ENCODE assay signal across 34 mouse cellular contexts in the genomic region with DNA sequence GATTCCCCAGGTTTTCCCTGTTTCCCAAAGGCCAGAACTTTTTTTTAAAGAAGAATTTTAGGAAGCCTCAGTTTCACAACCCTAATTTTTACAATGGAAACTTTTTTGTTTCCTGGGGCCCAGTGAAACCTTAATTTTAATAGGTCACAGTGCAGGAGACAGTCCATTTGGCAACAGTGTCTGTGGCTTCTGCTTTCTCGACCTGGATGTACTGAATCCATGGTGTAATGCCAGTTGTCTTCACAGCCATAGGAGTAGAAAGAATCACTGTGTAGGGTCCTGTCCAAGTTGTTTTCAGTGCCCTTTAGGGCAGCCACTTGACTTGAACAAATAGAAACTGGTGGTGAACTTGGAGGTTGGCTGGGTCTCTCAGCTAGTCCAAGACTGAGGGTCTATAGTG. TPM values are rescaled to one million over a fixed set of nuclear protein-coding genes. Genes with fewer than 3 reads are reported as not detected.
A peak's percentile ranks its signal among the peaks of the same experiment; 100 is the strongest.
DNase-seq lines count a peak whose midpoint lies in the region; ATAC-seq and TF ChIP-seq lines count a peak whose summit lies in the region.
"Had no signal": no experiment of that assay in that cellular context is flagged by ENCODE, and none has a peak within 500 bp of the region (broad histone marks: within the 10 kb centered on the region; RNA-seq: fewer than 3 reads in every experiment).

No protein-coding gene starts in this region.

- H3K4me3 ChIP-seq in liver, adult 2 months (ENCODE audit: insufficient read depth, low read depth, low read length): no peak overlapping the region
- H3K4me3 ChIP-seq in brown adipose tissue, adult 24 weeks (ENCODE audit: insufficient read depth, low read depth, low read length): no peak overlapping the region
- H3K4me3 ChIP-seq: embryonic facial prominence, embryonic 10.5 days; embryonic facial prominence, embryonic 13.5 days; erythroblast, embryonic 14.5 days; forebrain, embryonic 12.5 days; heart, embryonic 13.5 days had no signal

- H3K9ac ChIP-seq in liver, adult 2 months (ENCODE audit: low read depth, low read length): no peak overlapping the region
- H3K9ac ChIP-seq: embryonic facial prominence, embryonic 13.5 days; forebrain, embryonic 12.5 days; heart, embryonic 13.5 days; hindbrain, embryonic 14.5 days had no signal

- ATAC-seq in megakaryocyte, adult 5-6 weeks (ENCODE audit: poor library complexity, severe bottlenecking): peak; percentile 86
- ATAC-seq: forebrain, embryonic 16.5 days; hindbrain, postnatal 0 days; inflammation-experienced regulatory T-cells, adult 6 months; Patski had no signal

- H3K36me3 ChIP-seq in liver, adult 2 months (ENCODE audit: control insufficient read depth, insufficient read depth, low read length): no peaks in the 10 kb centered on the region
- H3K36me3 ChIP-seq: embryonic facial prominence, embryonic 10.5 days; embryonic facial prominence, embryonic 13.5 days; forebrain, embryonic 12.5 days; heart, embryonic 13.5 days had no signal

- DNase-seq in liver, adult 2 months (ENCODE audit: extremely low read depth, low read depth, low spot score): peak; percentile 39
- no peak for DNase-seq in liver
- no peak for DNase-seq in cerebellum, adult 8-10 months
- no peak for DNase-seq in kidney, adult 8-10 months
- no peak for DNase-seq in c-Kit-positive CD71-positive TER-119-positive erythroid progenitor cells, embryonic 14.5 days (ENCODE audit: low spot score)
- DNase-seq: adrenal gland, adult 2 months; adrenal gland, postnatal 14 days; B cell, adult 2 months; cerebellum, adult 18-20 months; cerebellum, adult 9-11 months; cerebellum, postnatal 25 days; embryo, embryonic 11 days; gastrocnemius, postnatal 10 days; heart, adult 18-20 months; heart, postnatal 14 days; heart, postnatal 4 days had no signal

- no peaks in the 10 kb centered on the region for H3K79me2 ChIP-seq in liver, adult 2 months (ENCODE audit: control insufficient read depth, insufficient read depth, low read length)

- no peak for TF ChIP-seq POLR2A in liver, adult 2 months (IDR thresholded peaks at IDR 0.05; ENCODE audit: extremely low read depth, insufficient read depth, low read length)

- TF ChIP-seq CTCF in liver, adult 2 months (IDR thresholded peaks at IDR 0.05; ENCODE audit: low read depth, low read length): no peak

- no peaks in the 10 kb centered on the region for H3K4me1 ChIP-seq in liver, adult 2 months (ENCODE audit: control insufficient read depth, insufficient read depth, low read length)
- H3K4me1 ChIP-seq in brown adipose tissue, adult 24 weeks (ENCODE audit: control insufficient read depth, insufficient read depth, insufficient read length, low read length): no peaks in the 10 kb centered on the region; the same call in 1 of the 2 replicates
- H3K4me1 ChIP-seq: embryonic facial prominence, embryonic 10.5 days; embryonic facial prominence, embryonic 13.5 days; forebrain, embryonic 12.5 days; heart, embryonic 13.5 days had no signal

- H3K27me3 ChIP-seq in liver, adult 2 months (ENCODE audit: control insufficient read depth, insufficient read depth, low read length): no peaks in the 10 kb centered on the region
- H3K27me3 ChIP-seq: CH12.LX; embryonic facial prominence, embryonic 13.5 days; forebrain, embryonic 12.5 days; heart, embryonic 13.5 days had no signal

- WGBS in liver, adult 2 months: 25% methylated on average over 1 of the region's 1 CpGs

- H3K27ac ChIP-seq in liver, adult 2 months (replicated peaks; ENCODE audit: insufficient read depth, low read depth, low read length): no peak overlapping the region
- 0 out of 2 replicates have a peak overlapping the region, but pooled peaks have one; percentile 24 for H3K27ac ChIP-seq in brown adipose tissue, adult 24 weeks (replicated peaks; ENCODE audit: low read depth, low read length)
- H3K27ac ChIP-seq: embryonic facial prominence, embryonic 10.5 days; embryonic facial prominence, embryonic 13.5 days; forebrain, embryonic 12.5 days; heart, embryonic 13.5 days; hindbrain, embryonic 14.5 days; hindbrain, postnatal 0 days had no signal

RNA-seq across cellular contexts. Expression of a gene that starts 37.7 kb away (rescaled TPM):
- total RNA-seq in liver, adult 2 months (2014; rRNA removed): 0.13 and 0.18 TPM in 2 replicates
- polyA plus RNA-seq in liver, adult 2 months (2012; rRNA removed): 0.05 and 0.11 TPM in 2 replicates
- polyA plus RNA-seq in brown adipose tissue, adult 24 weeks (2012; ENCODE audit: insufficient read depth, insufficient read length, missing spikeins): not detected in 2 replicates
- total RNA-seq in megakaryocyte, adult 5-6 weeks (2015): 0.75 TPM in 1 of 2 replicates, not detected in the other
- 0.44 and 1.8 TPM in 2 replicates for total RNA-seq in megakaryocyte, adult 5-6 weeks (2017)
- total RNA-seq: adrenal gland, adult 2 months; adrenal gland, postnatal 14 days; adrenal gland, postnatal 4 days; gastrocnemius, adult 18-20 months; gastrocnemius, postnatal 10 days; gastrocnemius, postnatal 4 days; heart, postnatal 14 days; heart, postnatal 4 days had no signal
- polyA plus RNA-seq: adrenal gland, adult 2 months; cortical plate, adult 2 months; embryonic facial prominence, embryonic 10.5 days; embryonic facial prominence, embryonic 13.5 days; erythroblast, embryonic 14.5 days; forebrain, embryonic 16.5 days; heart, embryonic 13.5 days; hindbrain, embryonic 11.5 days had no signal
